Mouse (Mus musculus): ENCODE data around the gene Vdr.

- TF ChIP-seq EP300 (IDR thresholded peaks at IDR 0.05) (no peak), CTCF (IDR thresholded peaks at IDR 0.05) (no peak)
These were observed 71.4 kb downstream of the Vdr start for GRCm38 (mm10) chr15:97839012-97839411.

All from lung, postnatal 0 days (tissue).